ENCODE assay signal across 7 mouse cellular contexts in genomic region chr19:46600371-46600770, GRCm38 (mm10). TPM values are rescaled to one million over a fixed set of nuclear protein-coding genes. Genes with fewer than 3 reads are reported as not detected.
DNase-seq lines count a peak whose midpoint lies in the region; ATAC-seq and TF ChIP-seq lines count a peak whose summit lies in the region.

No protein-coding gene starts in this region.

- no peak for TF ChIP-seq CTCF in lung, embryonic 14.5 days (IDR thresholded peaks at IDR 0.05; ENCODE audit: low read depth)

- no peaks in the 10 kb centered on the region for H3K9me3 ChIP-seq in lung, embryonic 14.5 days (ENCODE audit: low read depth, low read length)
- H3K9me3 ChIP-seq in embryonic facial prominence, embryonic 13.5 days: no peaks in the 10 kb centered on the region
- H3K9me3 ChIP-seq in neural tube, embryonic 13.5 days: no peaks in the 10 kb centered on the region

- peaks cover 3% of the 10 kb centered on the region for H3K36me3 ChIP-seq in lung, embryonic 14.5 days (ENCODE audit: insufficient read depth)
- peaks cover 44% of the 10 kb centered on the region for H3K36me3 ChIP-seq in embryonic facial prominence, embryonic 13.5 days
- H3K36me3 ChIP-seq in neural tube, embryonic 13.5 days: peaks cover 26% of the 10 kb centered on the region

- WGBS in lung, embryonic 14.5 days: 65% methylated on average over 4 of the region's 4 CpGs
- 74% methylated on average over 4 of the region's 4 CpGs for WGBS in embryonic facial prominence, embryonic 13.5 days
- 84% methylated on average over 4 of the region's 4 CpGs for WGBS in neural tube, embryonic 13.5 days

- H3K4me2 ChIP-seq in lung, embryonic 14.5 days: peak overlapping the region; percentile 89
- peak overlapping the region; percentile 90 for H3K4me2 ChIP-seq in embryonic facial prominence, embryonic 13.5 days
- peak overlapping the region; percentile 98 for H3K4me2 ChIP-seq in neural tube, embryonic 13.5 days

- 0 out of 2 replicates have a peak, but pooled peaks cover 3% of the 10 kb centered on the region for H3K4me1 ChIP-seq in lung, embryonic 14.5 days (ENCODE audit: insufficient read depth)
- peaks cover 17% of the 10 kb centered on the region for H3K4me1 ChIP-seq in embryonic facial prominence, embryonic 13.5 days
- H3K4me1 ChIP-seq in neural tube, embryonic 13.5 days (replicated peaks): peaks cover 26% of the 10 kb centered on the region

- no peaks in the 10 kb centered on the region for H3K27me3 ChIP-seq in lung, embryonic 14.5 days (ENCODE audit: insufficient read depth, low read length)
- H3K27me3 ChIP-seq in embryonic facial prominence, embryonic 13.5 days: no peaks in the 10 kb centered on the region
- H3K27me3 ChIP-seq in neural tube, embryonic 13.5 days: no peaks in the 10 kb centered on the region

- no peak overlapping the region for H3K9ac ChIP-seq in lung, embryonic 14.5 days
- peak overlapping the region; percentile 86 for H3K9ac ChIP-seq in embryonic facial prominence, embryonic 13.5 days
- peak overlapping the region; percentile 80; the same call in 1 of the 2 replicates for H3K9ac ChIP-seq in neural tube, embryonic 13.5 days

- no peak overlapping the region for H3K27ac ChIP-seq in lung, embryonic 14.5 days (ENCODE audit: low read depth)
- no peak overlapping the region for H3K27ac ChIP-seq in embryonic facial prominence, embryonic 13.5 days
- H3K27ac ChIP-seq in neural tube, embryonic 13.5 days (replicated peaks): no peak overlapping the region

- no peak for DNase-seq in lung, embryonic 14.5 days
- no peak for DNase-seq in lung, adult 18-20 months
- peak; percentile 36 for DNase-seq in induced T-regulatory cell, adult 2 months (ENCODE audit: low read depth)
- no peak for DNase-seq in layer of hippocampus, postnatal 10 days (ENCODE audit: low spot score in 2 of 2)
- DNase-seq in cerebellum, adult 11-12 months: no peak

- ATAC-seq in lung, embryonic 14.5 days (ENCODE audit: insufficient read depth): no peak
- no peak for ATAC-seq in embryonic facial prominence, embryonic 13.5 days (ENCODE audit: insufficient number of reproducible peaks, insufficient read depth, low FRiP score, low TSS enrichment, low read depth)
- no peak for ATAC-seq in neural tube, embryonic 13.5 days (ENCODE audit: low read depth)

- H3K4me3 ChIP-seq in lung, embryonic 14.5 days (ENCODE audit: low read depth, low read length): peak overlapping the region; percentile 72; the same call in 1 of the 2 replicates
- H3K4me3 ChIP-seq in embryonic facial prominence, embryonic 13.5 days: peak overlapping the region; percentile 98
- peak overlapping the region; percentile 90 for H3K4me3 ChIP-seq in neural tube, embryonic 13.5 days

RNA-seq across cellular contexts. Expression of gene Wbp1l, which starts 1.5 kb away (rescaled TPM):
- 40.8 and 43.1 TPM in 2 replicates for polyA plus RNA-seq in lung, embryonic 14.5 days (2014; fragmentation: Nextera tagmentation; extraction: Ambion mirVana)
- polyA plus RNA-seq in embryonic facial prominence, embryonic 13.5 days (2015; fragmentation: Nextera tagmentation; extraction: Ambion mirVana): 41.9 and 42.5 TPM in 2 replicates
- 38.0 and 43.2 TPM in 2 replicates for polyA plus RNA-seq in neural tube, embryonic 13.5 days (2015; fragmentation: Nextera tagmentation; extraction: Ambion mirVana)
- total RNA-seq in layer of hippocampus, postnatal 10 days (2021): 10 to 100 TPM; 32.5 to 39.0 TPM

RNA-seq across cellular contexts. Expression of gene Sfxn2, which starts 27.2 kb away (rescaled TPM):
- polyA plus RNA-seq in lung, embryonic 14.5 days (2014; fragmentation: Nextera tagmentation; extraction: Ambion mirVana): 22.2 and 24.9 TPM in 2 replicates
- 24.9 and 25.2 TPM in 2 replicates for polyA plus RNA-seq in embryonic facial prominence, embryonic 13.5 days (2015; fragmentation: Nextera tagmentation; extraction: Ambion mirVana)
- polyA plus RNA-seq in neural tube, embryonic 13.5 days (2015; fragmentation: Nextera tagmentation; extraction: Ambion mirVana): 10.6 and 12.9 TPM in 2 replicates
- total RNA-seq in layer of hippocampus, postnatal 10 days (2021): 1 to 10 TPM; 8.5 to 9.9 TPM

RNA-seq across cellular contexts. Expression of gene Arl3, which starts 27.4 kb away (rescaled TPM):
- 78.6 and 85.4 TPM in 2 replicates for polyA plus RNA-seq in lung, embryonic 14.5 days (2014; fragmentation: Nextera tagmentation; extraction: Ambion mirVana)
- 192 and 193 TPM in 2 replicates for polyA plus RNA-seq in embryonic facial prominence, embryonic 13.5 days (2015; fragmentation: Nextera tagmentation; extraction: Ambion mirVana)
- polyA plus RNA-seq in neural tube, embryonic 13.5 days (2015; fragmentation: Nextera tagmentation; extraction: Ambion mirVana): 208 and 217 TPM in 2 replicates
- total RNA-seq in layer of hippocampus, postnatal 10 days (2021): 100 to 1,000 TPM; 133 to 138 TPM
